Mouse (Mus musculus) G1E (cell line): Measurements from ENCODE around the gene Ephb3. TPM values are rescaled to one million over a fixed set of nuclear protein-coding genes. Genes with fewer than 3 reads are reported as not detected.

Experiments used
- ATAC-seq: 2 replicates; pipeline ENCODE4 v1.8.0; 2016; ENCODE audit warnings: mild to moderate bottlenecking; ENCODE audit not compliant: insufficient number of reproducible peaks, poor library complexity, low FRiP score, severe bottlenecking; ENCODE audit errors: extremely low read depth
- DNase-seq: peaks from one replicate; pipeline ENCODE4 v3.0.0; 2012; ENCODE audit warnings: low spot score
- H3K27me3 ChIP-seq: 2 replicates; pipeline ENCODE4 v1.6.1; 2012; ENCODE audit warnings: mild to moderate bottlenecking, low read length, inconsistent platforms; ENCODE audit not compliant: insufficient read depth
- H3K36me3 ChIP-seq: replicated peaks from 2 replicates; pipeline ENCODE3; 2012; ENCODE audit warnings: mild to moderate bottlenecking, inconsistent platforms
- H3K4me1 ChIP-seq: 2 replicates; pipeline ENCODE4 v1.6.1; 2012; ENCODE audit warnings: low read depth, low read length, inconsistent platforms, mixed read lengths; ENCODE audit not compliant: insufficient read depth
- H3K4me3 ChIP-seq: 2 replicates; pipeline ENCODE4 v1.5.1; 2012; ENCODE audit warnings: low read depth, mild to moderate bottlenecking, inconsistent platforms, low read length, moderate library complexity, mixed read lengths
- H3K9me3 ChIP-seq: replicated peaks from 2 replicates; pipeline ENCODE4 v1.6.1; 2012; ENCODE audit warnings: inconsistent platforms
- CTCF ChIP-seq: IDR thresholded peaks from 2 replicates; pipeline ENCODE4 v1.5.1; 2012; ENCODE audit warnings: low read depth, low read length, inconsistent platforms, mixed read lengths
- GATA1 ChIP-seq: IDR thresholded peaks from 2 replicates; pipeline ENCODE4 v1.6.1; 2012; ENCODE audit warnings: borderline replicate concordance, low read length, inconsistent platforms, mixed read lengths
- GATA2 ChIP-seq: IDR thresholded peaks from 2 replicates; pipeline ENCODE4 v1.6.1; 2012; ENCODE audit warnings: low read depth, low read length, inconsistent platforms, borderline replicate concordance
- POLR2AphosphoS5 ChIP-seq: IDR thresholded peaks from 2 replicates; pipeline ENCODE4 v1.6.1; 2012; ENCODE audit warnings: low read depth, low read length, inconsistent platforms; ENCODE audit not compliant: insufficient replicate concordance
- TAL1 ChIP-seq: conservative IDR thresholded peaks from 2 replicates; pipeline ENCODE4 v1.6.1; 2012; ENCODE audit warnings: low read depth, low read length, inconsistent platforms, mixed read lengths
- polyA plus RNA-seq: library from polyadenylated mRNA; stranded (reverse); fragments of >175 nt; gene quantifications from 2 replicates; pipeline ENCODE4 v1.2.3, GENCODE M21; 2012
- total RNA-seq, 2 experiments: library from RNA; stranded (forward) in 1 of 2; stranded (reverse) in 1 of 2; fragments of 200-1000 nt in 1 of 2; fragments of >200 nt in 1 of 2; fragmentation: Nextera tagmentation in 1 of 2; gene quantifications; 2 replicates each; pipeline ENCODE4 v1.2.3; 2014 to 2017

The Ephb3 gene
- total and polyA plus RNA-seq, 3 experiments = 0.82 TPM; not detected in 2

DNA sequence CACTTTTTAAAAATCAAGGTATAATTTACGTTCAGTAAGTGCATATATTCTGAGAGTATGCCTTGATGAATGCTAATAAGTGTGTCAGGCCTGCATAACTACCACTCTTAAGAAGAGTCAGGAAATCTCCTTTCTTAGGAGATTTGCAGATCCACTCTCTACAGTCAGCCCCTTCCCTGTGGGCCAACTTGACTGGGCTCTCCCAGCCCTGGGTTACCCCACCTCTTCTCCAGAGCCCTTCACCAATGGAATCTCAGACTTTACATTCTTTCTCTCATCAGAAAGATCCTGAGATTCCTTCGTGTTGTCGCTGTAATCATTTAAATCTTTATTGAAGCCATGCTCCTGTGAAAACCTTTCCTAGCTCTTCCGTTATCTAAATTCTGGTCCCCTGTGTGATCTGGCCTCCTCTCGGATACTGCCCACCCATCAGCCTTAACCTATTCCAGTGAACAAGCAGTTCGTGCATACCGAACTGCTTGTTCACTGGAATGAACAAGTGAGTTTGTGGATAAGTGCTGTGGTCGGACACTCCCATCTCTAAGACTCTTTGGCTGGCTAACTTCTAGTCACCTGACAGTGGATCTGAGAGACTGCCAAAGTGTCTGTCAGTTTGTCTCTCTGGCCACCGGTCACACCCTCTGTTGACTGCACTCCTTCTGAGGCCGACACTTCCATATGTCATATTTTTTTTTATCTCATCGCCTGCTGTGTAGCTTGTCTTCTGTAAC is 51.2 kb downstream of the Ephb3 start:
- no peak for ATAC-seq
- no peak for DNase-seq

GRCm38 (mm10) chr16:21256514-21257305 is 52.2 kb downstream of the Ephb3 start:
- DNase-seq (no peak), ATAC-seq (no peak)
- Histone ChIP-seq H3K36me3 (no peaks in the 10 kb centered on the region), H3K9me3 (no peaks in the 10 kb centered on the region), H3K4me3 (no peak overlapping the region), H3K4me1 (no peaks in the 10 kb centered on the region), H3K27me3 (no peaks in the 10 kb centered on the region)
- no peak for TF ChIP-seq TAL1

More for the DNA sequence above, 51.2 kb downstream of the Ephb3 start:
- H3K4me3 ChIP-seq = no peak overlapping the region
- H3K36me3 ChIP-seq = no peaks in the 10 kb centered on the region
- no peaks in the 10 kb centered on the region for H3K27me3 ChIP-seq
- no peaks in the 10 kb centered on the region for H3K4me1 ChIP-seq
- TF ChIP-seq CTCF = no peak
- no peak for TF ChIP-seq POLR2AphosphoS5
- TF ChIP-seq GATA2 = no peak
- TF ChIP-seq GATA1 = no peak
- TF ChIP-seq TAL1 = no peak
- H3K9me3 ChIP-seq = no peaks in the 10 kb centered on the region

DNA sequence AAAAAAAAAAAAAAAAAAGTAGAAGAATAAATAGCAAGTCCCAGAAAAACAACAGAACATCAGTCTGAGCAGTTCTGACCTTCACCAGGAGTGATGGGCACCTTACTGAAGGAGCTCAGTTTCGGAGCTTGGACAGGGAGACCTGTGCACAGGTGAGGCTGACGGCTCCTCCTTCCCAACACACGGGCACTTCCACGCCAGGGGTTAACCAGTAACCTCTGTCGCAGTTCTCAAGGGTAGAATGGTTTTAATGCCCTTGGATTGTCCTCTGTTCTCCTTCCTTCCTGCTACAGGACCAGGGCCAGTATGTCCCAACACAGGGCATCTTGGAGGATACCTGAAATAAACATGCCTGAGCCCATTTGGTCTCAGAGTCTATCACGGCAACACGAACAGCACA is 60.9 kb downstream of the Ephb3 start:
- no peak for ATAC-seq
- Histone ChIP-seq H3K9me3 (no peaks in the 10 kb centered on the region), H3K4me1 (no peaks in the 10 kb centered on the region), H3K36me3 (no peaks in the 10 kb centered on the region), H3K27me3 (no peaks in the 10 kb centered on the region; the same call in 1 of the 2 replicates), H3K4me3 (no peak overlapping the region)
- TF ChIP-seq POLR2AphosphoS5 (no peak), TAL1 (no peak), GATA1 (no peak)
- no peak for DNase-seq

DNA sequence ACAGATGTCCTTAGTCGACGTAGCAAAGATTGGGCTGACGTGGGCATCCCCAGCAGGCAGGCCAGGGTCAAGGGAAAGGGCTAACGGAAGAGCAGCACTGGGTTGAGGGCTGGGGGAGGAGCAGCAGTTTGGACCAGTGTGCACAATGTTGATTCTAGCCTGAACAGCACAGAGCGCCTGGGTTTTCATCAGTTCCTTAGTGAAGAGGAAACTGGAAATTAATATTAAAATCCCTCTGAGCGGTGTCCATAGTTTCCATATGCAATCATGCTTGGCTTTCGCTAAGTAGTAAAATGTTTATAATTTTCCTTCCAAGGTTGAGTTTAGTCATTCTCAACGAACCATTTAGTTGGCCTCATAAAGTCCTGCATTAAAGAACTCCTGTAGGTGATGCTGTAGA is 65.2 kb downstream of the Ephb3 start:
- Histone ChIP-seq H3K27me3 (peaks cover 4% of the 10 kb centered on the region; the same call in 1 of the 2 replicates), H3K9me3 (no peaks in the 10 kb centered on the region), H3K4me1 (no peaks in the 10 kb centered on the region), H3K4me3 (no peak overlapping the region), H3K36me3 (no peaks in the 10 kb centered on the region)
- ATAC-seq (no peak), DNase-seq (no peak)
- TF ChIP-seq GATA1 (no peak), TAL1 (no peak), POLR2AphosphoS5 (no peak)

- Histone ChIP-seq H3K9me3 (no peaks in the 10 kb centered on the region), H3K27me3 (peaks cover 4% of the 10 kb centered on the region; the same call in 1 of the 2 replicates), H3K4me3 (no peak overlapping the region), H3K4me1 (no peaks in the 10 kb centered on the region), H3K36me3 (no peaks in the 10 kb centered on the region)
- no peak for ATAC-seq
- no peak for DNase-seq
- TF ChIP-seq POLR2AphosphoS5 = no peak
- TF ChIP-seq TAL1 = no peak
- TF ChIP-seq CTCF = no peak
- TF ChIP-seq GATA1 = no peak
- no peak for TF ChIP-seq GATA2
Measured at GRCm38 (mm10) chr16:21271773-21272247, 67.3 kb downstream of the Ephb3 start.

DNA sequence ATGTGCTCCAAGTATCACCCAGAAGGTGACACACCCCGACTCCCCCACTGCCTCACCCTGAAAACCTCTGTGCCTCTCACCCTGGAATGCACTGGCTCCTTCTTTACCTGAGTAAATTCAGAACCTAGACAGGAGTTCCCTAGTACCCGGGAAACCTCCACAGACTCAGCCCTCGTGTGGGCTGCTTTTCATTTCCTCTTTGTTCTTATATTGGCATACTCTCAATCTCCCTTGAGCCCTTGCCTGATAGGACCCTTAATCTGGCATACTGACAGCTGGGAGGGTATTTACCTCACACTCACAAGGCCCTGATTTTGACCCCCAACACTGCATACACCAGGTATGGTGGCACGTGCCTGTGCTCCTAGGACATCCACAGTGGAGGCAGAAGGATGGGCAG is 68.2 kb downstream of the Ephb3 start:
- DNase-seq = no peak
- H3K9me3 ChIP-seq = no peaks in the 10 kb centered on the region
- peaks cover 4% of the 10 kb centered on the region; the same call in 1 of the 2 replicates for H3K27me3 ChIP-seq
- no peak for ATAC-seq
- TF ChIP-seq GATA2 = no peak
- H3K4me3 ChIP-seq = no peak overlapping the region
- H3K4me1 ChIP-seq = no peaks in the 10 kb centered on the region
- no peaks in the 10 kb centered on the region for H3K36me3 ChIP-seq

Other genes with a start within 250 kb of the Ephb3 start
- not detected in 2 replicates for gene Teddm3, start 50.8 kb upstream of the Ephb3 start, total RNA-seq (2014; fragmentation: Nextera tagmentation)
- gene Teddm3, start 50.8 kb upstream of the Ephb3 start, total RNA-seq (2017) = 0.16 TPM in 1 of 2 replicates, not detected in the other
- gene Teddm3, start 50.8 kb upstream of the Ephb3 start, polyA plus RNA-seq = not detected in 2 replicates
- gene Vps8, start 218.4 kb downstream of the Ephb3 start, total RNA-seq (2014; fragmentation: Nextera tagmentation) = 34.9 and 50.1 TPM in 2 replicates
- gene Vps8, start 218.4 kb downstream of the Ephb3 start, total RNA-seq (2017) = 26.2 TPM in 2 replicates
- gene Vps8, start 218.4 kb downstream of the Ephb3 start, polyA plus RNA-seq = 30.3 and 43.3 TPM in 2 replicates